Mouse (Mus musculus): ENCODE data around the gene Usp35.

- TF ChIP-seq CTCF (IDR thresholded peaks at IDR 0.05; ENCODE audit: borderline replicate concordance, insufficient read depth, low read length) (no peak), POLR2A (IDR thresholded peaks at IDR 0.05; ENCODE audit: low read depth, low read length) (no peak)
Observed at GRCm38 (mm10) chr7:97334406-97334805, 2.6 kb upstream of the Usp35 start.

All from embryonic fibroblast, embryonic 13.5 days (primary cell).